Mouse (Mus musculus): ENCODE data around the gene Bspry.
"Not testable (repeated sequence)": the region's sequence is repeated elsewhere in the genome, so short reads cannot be mapped to it uniquely, and the experiment has no call there.

Bspry gene

GRCm38 (mm10) chr4:62479937-62480708, at the start of gene Bspry:
TSS of gene Bspry (plus strand) at chr4:62480053.
- DNase-seq (ENCODE audit: low read depth), result peak; percentile 81

GRCm38 (mm10) chr4:62430678-62431077, 49.2 kb upstream of the Bspry start:
- DNase-seq (ENCODE audit: low read depth), result no peak

DNA sequence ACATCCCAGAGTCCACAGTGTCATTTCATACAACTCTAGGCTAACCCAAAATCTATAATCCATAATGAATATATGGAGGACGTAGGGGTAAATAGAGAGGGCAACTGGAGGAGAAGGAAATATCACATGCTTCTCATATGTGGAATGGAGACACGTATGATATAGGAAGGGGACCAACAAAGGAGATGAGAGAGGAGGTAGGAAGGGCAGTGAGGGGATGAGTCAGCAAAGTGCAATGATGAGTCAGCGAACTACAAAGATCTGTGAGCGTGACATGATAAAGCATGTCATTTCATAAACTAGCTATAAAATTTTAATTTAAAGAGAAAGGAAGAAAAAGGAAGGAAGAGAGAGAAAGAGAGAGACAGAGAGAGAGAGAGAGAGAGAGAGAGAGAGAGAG, 48.3 kb upstream of the Bspry start:
- no peak for DNase-seq (ENCODE audit: low read depth)

GRCm38 (mm10) chr4:62433939-62434870, 45.6 kb upstream of the Bspry start:
- no peak for DNase-seq (ENCODE audit: low read depth)

GRCm38 (mm10) chr4:62435081-62435480, 44.8 kb upstream of the Bspry start, which contains the start of gene Rnf183:
TSS of gene Rnf183 (minus strand) at chr4:62435252.
- no peak for DNase-seq (ENCODE audit: low read depth)

DNA sequence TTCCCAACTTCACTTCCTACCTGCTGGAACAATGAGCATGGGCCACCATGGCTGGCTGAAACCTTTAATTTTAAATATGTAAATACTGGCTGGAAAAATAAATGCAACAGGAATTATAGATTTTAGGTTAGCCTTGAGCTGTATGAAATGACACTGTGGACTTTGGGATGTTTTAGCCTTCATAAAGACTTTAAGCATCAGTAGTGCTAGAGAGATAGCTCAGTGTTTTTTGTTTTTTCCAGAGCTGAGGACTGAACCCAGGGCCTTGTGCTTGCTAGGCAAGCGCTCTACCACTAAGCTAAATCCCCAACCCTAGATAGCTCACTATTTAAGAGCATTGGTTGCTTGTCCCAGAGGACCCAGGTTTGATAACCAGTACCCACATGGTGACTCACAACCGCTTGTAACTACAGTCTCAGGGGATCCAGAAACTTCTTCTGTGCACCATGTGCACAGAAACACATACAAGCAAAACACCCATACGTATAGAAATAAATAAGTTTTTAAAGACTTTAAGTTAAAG, 42.5 kb upstream of the Bspry start:
- no peak for DNase-seq (ENCODE audit: low read depth)

DNA sequence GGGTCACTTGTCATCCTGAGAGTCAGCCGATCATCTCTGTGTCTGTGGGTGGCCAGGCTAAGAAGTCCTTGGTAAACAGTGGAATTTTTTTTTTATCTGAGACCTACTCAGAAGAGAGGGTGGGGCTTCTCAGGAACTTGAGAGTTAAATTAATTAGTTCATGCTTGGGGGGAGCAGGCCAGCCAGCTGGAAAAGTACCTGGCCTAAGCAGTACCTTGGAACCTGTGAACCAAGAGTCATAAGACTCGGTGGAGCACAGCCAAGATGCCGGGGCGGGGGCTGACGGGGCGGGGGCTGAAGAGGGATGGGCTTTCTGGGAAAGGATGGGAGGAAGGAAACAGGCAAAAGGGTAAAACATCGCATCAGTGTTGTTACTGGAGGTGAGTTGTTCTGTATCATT, 42.0 kb upstream of the Bspry start:
- no peak for DNase-seq (ENCODE audit: low read depth)

- DNase-seq (ENCODE audit: low read depth), result no peak
Observed at GRCm38 (mm10) chr4:62439793-62440192, 40.1 kb upstream of the Bspry start.

GRCm38 (mm10) chr4:62440544-62440943, 39.3 kb upstream of the Bspry start:
- no peak for DNase-seq (ENCODE audit: low read depth)

- no peak for DNase-seq (ENCODE audit: low read depth)
Observed at GRCm38 (mm10) chr4:62440986-62441385, 38.9 kb upstream of the Bspry start.

GRCm38 (mm10) chr4:62454995-62455394, 24.9 kb upstream of the Bspry start:
- peak; percentile 63 for DNase-seq (ENCODE audit: low read depth)

- DNase-seq (ENCODE audit: low read depth), result no peak
Observed at GRCm38 (mm10) chr4:62459081-62459480, 20.8 kb upstream of the Bspry start.

GRCm38 (mm10) chr4:62460348-62460747, 19.5 kb upstream of the Bspry start:
- no peak for DNase-seq (ENCODE audit: low read depth)

GRCm38 (mm10) chr4:62463124-62463523, 16.7 kb upstream of the Bspry start:
- no peak for DNase-seq (ENCODE audit: low read depth)

- DNase-seq (ENCODE audit: low read depth), result peak; percentile 27
Observed at GRCm38 (mm10) chr4:62468158-62468557, 11.7 kb upstream of the Bspry start.

DNA sequence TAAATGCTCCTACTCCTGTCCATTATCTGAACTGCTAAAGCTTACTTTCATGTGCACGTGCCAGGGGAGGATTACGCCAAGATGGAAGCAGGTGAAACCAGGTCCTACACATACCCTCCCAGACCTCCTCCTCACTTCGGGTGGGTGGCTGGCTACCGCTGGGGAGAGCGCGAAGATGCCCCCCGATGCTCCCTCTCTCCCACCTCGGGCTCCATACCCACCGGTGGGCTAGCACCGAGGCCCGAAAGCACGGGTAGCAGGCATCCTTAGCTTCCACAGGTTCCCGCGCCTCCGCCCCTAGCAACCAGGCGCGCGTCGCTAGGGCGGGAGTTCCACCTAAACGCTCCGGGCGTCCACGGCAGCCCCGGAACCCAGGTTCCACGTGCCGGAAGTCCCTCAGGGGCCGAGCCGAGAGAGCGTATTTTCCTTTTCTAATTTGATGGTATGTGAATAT, 9.2 kb upstream of the Bspry start, which contains the start of gene Wdr31:
Gene Wdr31 (minus strand): TSS at position 299 of the 454 bp plus-strand sequence.
- DNase-seq (ENCODE audit: low read depth), result peak; percentile 90

DNA sequence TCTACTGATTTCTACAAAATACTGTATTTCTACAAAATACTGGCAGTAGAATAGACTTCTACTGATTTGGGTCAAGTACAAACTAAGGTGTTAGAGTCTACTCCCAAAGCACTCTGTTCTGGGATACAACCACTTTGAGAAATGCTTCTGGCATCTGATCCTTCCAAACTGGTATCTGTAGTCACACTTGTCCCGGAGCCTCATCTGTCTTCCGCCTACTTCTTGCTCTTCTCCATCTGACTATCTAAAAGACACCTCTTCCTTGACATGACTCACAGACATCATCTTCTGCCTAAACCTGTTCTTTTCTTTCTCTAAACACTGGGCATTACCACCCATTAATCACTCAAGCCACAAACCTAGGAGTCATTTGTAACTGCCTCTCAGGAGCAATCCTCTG, 7.8 kb upstream of the Bspry start:
- DNase-seq (ENCODE audit: low read depth), result no peak

DNA sequence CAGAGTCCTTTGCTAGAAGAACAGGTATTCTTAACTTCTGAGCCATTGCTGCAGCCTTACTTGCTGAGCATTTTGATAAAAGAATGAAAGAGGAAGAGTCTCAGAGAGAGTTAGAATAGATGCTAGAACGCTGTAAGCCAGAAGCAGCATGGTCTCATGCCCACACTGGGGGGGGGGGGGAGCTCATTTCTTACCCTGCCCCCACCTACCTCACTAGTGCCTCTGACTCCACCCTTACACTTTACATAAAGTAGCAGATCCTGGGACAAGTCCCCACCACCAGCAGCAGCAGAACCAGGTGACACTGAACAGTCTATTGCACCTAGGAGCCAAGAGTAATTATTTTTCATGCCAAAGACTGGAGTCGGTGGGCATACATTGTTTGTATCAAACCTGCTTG, 4.7 kb upstream of the Bspry start:
- DNase-seq (ENCODE audit: low read depth), result no peak

DNA sequence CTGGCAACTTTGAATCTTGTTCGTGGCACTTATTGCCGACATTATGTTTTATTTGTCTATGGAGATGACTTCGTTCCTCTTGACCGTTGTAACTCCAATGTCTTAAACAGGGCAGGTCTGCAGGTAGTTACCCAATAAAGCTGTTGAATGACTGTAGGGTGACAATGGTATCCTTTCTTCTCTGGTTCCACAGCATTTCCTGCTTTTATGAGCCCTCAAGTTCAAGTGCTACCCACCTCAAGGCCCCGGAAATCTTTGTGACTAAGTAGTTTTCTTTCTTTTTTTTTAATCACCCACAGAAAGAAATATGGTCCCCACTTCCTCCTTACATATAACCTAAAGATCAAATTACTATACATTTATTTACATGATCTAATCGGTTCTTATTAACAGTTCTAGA, 4.1 kb upstream of the Bspry start:
- DNase-seq (ENCODE audit: low read depth), result peak; percentile 71

GRCm38 (mm10) chr4:62477542-62478244, 2.2 kb upstream of the Bspry start:
- DNase-seq (ENCODE audit: low read depth), result peak; percentile 8

DNA sequence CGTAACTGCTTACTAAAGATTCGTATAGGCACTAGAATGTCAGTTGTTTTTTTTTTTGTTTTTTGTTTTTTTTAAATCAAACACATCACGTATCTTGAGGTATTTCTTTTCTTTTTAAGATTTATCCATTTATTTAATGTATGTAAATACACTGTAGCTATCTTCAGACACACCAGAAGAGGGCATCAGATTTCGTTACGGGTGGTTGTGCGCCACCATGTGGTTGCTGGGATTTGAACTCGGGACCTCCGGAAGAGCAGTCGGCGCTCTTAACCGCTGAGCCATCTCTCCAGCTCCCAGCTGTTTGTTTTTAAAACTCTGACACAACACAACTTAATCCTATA, 288 bp upstream of the Bspry start:
- DNase-seq (ENCODE audit: low read depth), result not testable (repeated sequence)
